Mouse (Mus musculus) embryonic facial prominence, embryonic 14.5 days (tissue): ENCODE results near the gene Ugt1a6b. TPM values are rescaled to one million over a fixed set of nuclear protein-coding genes. Genes with fewer than 3 reads are reported as not detected.

Source experiments
- ATAC-seq: fragments of 200-750 bp; cut with Nextera tagmentation; 2 replicates; pipeline ENCODE4 v1.8.0; 2017; ENCODE audit warnings: low read depth, moderate number of reproducible peaks, moderate TSS enrichment
- DNase-seq: peaks from one replicate; pipeline ENCODE4 v3.0.0-alpha.2; 2015; ENCODE audit warnings: low spot score
- H3K27ac ChIP-seq: fragments of 300-500 bp; sonication (generic); replicated peaks from 2 replicates; pipeline ENCODE4 v1.5.1; 2014; ENCODE audit warnings: low read depth, mild to moderate bottlenecking, low read length, moderate library complexity
- H3K27me3 ChIP-seq: fragments of 300-500 bp; sonication (generic); replicated peaks from 2 replicates; pipeline ENCODE4 v1.6.1; 2014; ENCODE audit warnings: low read length; ENCODE audit not compliant: control insufficient read depth, insufficient read depth
- H3K36me3 ChIP-seq: fragments of 300-500 bp; sonication (generic); 2 replicates; pipeline ENCODE4 v1.6.1; 2014; ENCODE audit warnings: low read length, mixed read lengths; ENCODE audit not compliant: control insufficient read depth, insufficient read depth
- H3K4me1 ChIP-seq: fragments of 300-500 bp; sonication (generic); 2 replicates; pipeline ENCODE4 v1.6.1; 2014; ENCODE audit warnings: antibody characterized with exemption, low read length; ENCODE audit not compliant: control insufficient read depth, insufficient read depth
- H3K4me2 ChIP-seq: fragments of 300-500 bp; sonication (generic); 2 replicates; pipeline ENCODE4 v1.6.1; 2014; ENCODE audit warnings: low read depth, mild to moderate bottlenecking, low read length, moderate library complexity, mixed read lengths
- H3K4me3 ChIP-seq: fragments of 300-500 bp; sonication (generic); 2 replicates; pipeline ENCODE4 v1.5.1; 2014; ENCODE audit warnings: low read depth, mild to moderate bottlenecking, low read length
- H3K9ac ChIP-seq: fragments of 300-500 bp; sonication (generic); 2 replicates; pipeline ENCODE4 v1.6.1; 2014; ENCODE audit warnings: low read depth, mild to moderate bottlenecking, low read length, moderate library complexity, mixed read lengths
- H3K9me3 ChIP-seq: fragments of 300-500 bp; sonication (generic); 2 replicates; pipeline ENCODE4 v1.6.1; 2016; ENCODE audit warnings: low read length; ENCODE audit not compliant: control insufficient read depth
- WGBS: fragments of 180-500 bp; shearing (Covaris S2); extraction: QIAGEN DNeasy Blood & Tissue Kit; methylation state at CpG from one replicate; pipeline ENCODE4 v1.1.7; 2014; 5-methylcytosine and 5-hydroxymethylcytosine counted together
- polyA plus RNA-seq: library from polyadenylated mRNA; unstranded; fragments of >200 nt; fragmentation: Nextera tagmentation; extraction: Ambion mirVana; gene quantifications from 2 replicates; pipeline ENCODE4 v1.2.1, GENCODE M21; 2014

Gene Ugt1a6b
- polyA plus RNA-seq, 1 experiment from 2014 or later, result 2.0 TPM

DNA sequence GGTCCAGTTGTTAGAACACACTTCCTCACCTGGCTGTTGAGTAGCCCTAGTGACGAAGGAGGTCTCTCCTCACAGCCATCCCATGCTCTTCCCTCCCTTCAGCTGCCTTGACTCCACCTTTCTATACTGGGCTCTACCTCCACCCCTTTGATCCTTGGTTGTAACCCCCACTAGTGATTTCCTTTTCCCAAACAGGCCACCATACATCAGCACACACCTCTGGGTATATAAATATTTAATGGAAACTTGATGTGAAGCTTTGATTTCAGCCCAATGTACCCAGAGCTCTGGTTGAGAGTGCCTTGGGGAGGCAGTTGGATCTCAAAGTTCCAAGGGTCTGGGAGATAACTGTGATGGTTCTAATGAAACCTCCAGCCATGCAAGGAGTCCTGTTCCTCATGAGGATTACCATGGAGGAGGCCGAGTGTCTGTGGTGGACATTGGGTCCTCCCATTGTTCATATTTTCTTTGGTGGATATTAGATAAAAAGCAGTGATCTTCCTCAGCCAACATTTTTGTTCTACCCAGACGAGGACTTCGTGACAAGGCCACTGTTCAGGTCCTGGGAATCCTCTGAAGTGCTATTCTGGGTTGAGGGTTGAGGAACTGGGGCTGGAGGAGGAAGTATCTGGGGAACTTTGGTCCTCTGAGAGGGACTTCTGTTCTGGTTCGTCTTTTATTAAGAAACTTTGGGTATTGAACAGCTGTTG lies 123.8 kb downstream of the Ugt1a6b start, which contains the start of gene Mroh2a:
TSS of gene Mroh2a (plus strand) at position 317 of the 710 bp plus-strand sequence.
- ATAC-seq, result no peak

DNA sequence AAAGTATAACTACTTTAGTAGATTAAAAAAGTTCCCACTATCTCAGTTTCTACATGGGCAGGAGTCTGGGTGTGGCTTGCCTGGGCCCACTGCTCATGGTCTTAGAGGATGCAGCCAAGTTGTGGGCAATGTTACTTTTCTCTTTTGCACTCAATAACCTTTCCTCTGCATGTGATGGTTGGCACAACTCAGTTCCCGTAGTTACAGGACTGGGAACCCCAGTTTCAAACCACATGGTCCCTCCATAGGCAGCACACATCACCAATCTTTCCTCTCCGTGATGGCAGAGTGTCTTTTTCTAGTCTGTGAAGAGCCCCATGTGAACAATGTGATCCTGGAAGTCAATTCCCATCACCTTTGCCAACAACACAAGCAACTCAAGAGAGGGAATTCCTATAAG lies 124.4 kb downstream of the Ugt1a6b start:
- ATAC-seq (no peak), DNase-seq (no peak)
- no peaks in the 10 kb centered on the region for H3K4me1 ChIP-seq
- 56% methylated on average over 2 of the region's 2 CpGs for WGBS
- peaks cover 73% of the 10 kb centered on the region for H3K9me3 ChIP-seq
- H3K36me3 ChIP-seq, result no peaks in the 10 kb centered on the region
- H3K27me3 ChIP-seq, result no peaks in the 10 kb centered on the region
- no peak overlapping the region for H3K9ac ChIP-seq
- no peak overlapping the region for H3K4me3 ChIP-seq
- no peak overlapping the region for H3K4me2 ChIP-seq
- no peak overlapping the region for H3K27ac ChIP-seq

More for the DNA sequence above, 123.8 kb downstream of the Ugt1a6b start, which contains the start of gene Mroh2a:
- H3K9me3 ChIP-seq, result peaks cover 71% of the 10 kb centered on the region
- H3K9ac ChIP-seq, result no peak within 1 kb of the TSS
- no peak within 1 kb of the TSS for H3K4me3 ChIP-seq
- H3K4me1 ChIP-seq, result no peaks in the 10 kb centered on the region
- H3K4me2 ChIP-seq, result no peak within 1 kb of the TSS
- WGBS, result 56% methylated on average over 5 of the region's 5 CpGs
- no peak within 1 kb of the TSS for H3K27ac ChIP-seq
- no peaks in the 10 kb centered on the region for H3K36me3 ChIP-seq
- DNase-seq, result no peak
- H3K27me3 ChIP-seq, result no peaks in the 10 kb centered on the region

DNA sequence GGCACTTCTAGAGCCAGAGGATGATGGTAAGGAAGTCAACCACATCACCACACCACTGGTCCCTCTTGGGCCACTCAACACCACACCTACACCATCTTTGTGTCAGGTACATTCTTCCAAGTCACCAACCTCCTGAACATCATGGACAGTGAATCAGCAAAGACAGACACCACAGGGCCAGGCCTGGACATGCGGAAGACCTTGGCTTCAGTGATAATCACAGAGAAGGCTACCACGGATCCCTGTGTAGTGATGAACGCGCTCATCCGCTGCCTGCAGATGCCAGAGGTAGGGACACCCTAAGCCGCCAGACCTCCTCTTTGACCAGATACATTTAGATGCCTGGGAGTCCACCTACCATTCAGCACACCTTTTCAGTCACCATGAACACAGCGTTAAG lies 125.1 kb downstream of the Ugt1a6b start:
- H3K4me2 ChIP-seq, result no peak overlapping the region
- no peak overlapping the region for H3K9ac ChIP-seq
- H3K36me3 ChIP-seq, result no peaks in the 10 kb centered on the region
- H3K27ac ChIP-seq, result no peak overlapping the region
- no peaks in the 10 kb centered on the region for H3K4me1 ChIP-seq
- WGBS, result 68% methylated on average over 7 of the region's 7 CpGs
- DNase-seq (no peak), ATAC-seq (no peak)
- no peaks in the 10 kb centered on the region for H3K27me3 ChIP-seq
- H3K4me3 ChIP-seq, result no peak overlapping the region
- H3K9me3 ChIP-seq, result peaks cover 79% of the 10 kb centered on the region

DNA sequence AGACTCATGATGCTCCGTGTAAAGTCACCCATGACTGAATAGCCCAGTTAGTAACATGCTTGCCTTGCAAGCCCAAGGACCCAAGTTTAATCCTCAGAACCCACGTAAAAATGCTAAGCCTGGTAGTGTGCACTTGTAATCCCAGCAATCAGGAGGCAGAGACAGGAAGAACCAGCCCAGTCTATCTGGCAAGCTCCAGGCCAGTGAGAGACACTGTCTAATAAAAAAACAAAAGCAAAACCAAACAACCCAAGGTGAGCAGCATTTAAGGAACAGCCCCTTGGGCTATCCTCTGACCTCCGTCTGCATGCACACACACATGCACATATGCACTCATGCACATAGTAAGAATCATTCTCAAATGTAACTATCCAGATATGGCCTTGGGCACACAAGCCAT lies 126.5 kb downstream of the Ugt1a6b start:
- WGBS, result 78% methylated on average over 3 of the region's 3 CpGs
- Histone ChIP-seq H3K9me3 (peaks cover 92% of the 10 kb centered on the region), H3K36me3 (no peaks in the 10 kb centered on the region), H3K4me2 (no peak overlapping the region), H3K9ac (no peak overlapping the region), H3K4me3 (no peak overlapping the region), H3K27me3 (no peaks in the 10 kb centered on the region), H3K27ac (no peak overlapping the region), H3K4me1 (no peaks in the 10 kb centered on the region)
- DNase-seq, result no peak
- ATAC-seq, result no peak

DNA sequence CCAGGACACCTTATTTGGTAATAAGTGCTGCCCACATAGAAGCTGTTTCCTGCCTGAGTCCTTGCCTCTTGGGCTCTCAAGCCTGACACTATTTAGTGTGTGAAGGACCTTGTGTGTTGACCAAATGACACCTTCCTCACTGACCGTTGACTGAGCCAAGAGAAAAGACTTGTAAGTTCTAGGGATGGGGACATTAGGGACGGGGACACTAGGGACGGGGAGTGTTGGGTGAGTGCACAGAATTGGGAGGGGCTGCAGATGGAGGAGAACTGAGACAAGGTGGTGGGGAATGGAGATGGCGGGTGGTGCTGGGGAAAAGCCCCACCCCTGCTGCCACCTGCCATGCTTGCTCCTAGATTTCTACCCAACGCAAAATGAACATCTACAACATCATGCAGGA lies 126.9 kb downstream of the Ugt1a6b start:
- H3K36me3 ChIP-seq, result no peaks in the 10 kb centered on the region
- H3K4me2 ChIP-seq, result no peak overlapping the region
- H3K27me3 ChIP-seq, result no peaks in the 10 kb centered on the region
- no peak overlapping the region for H3K9ac ChIP-seq
- no peak overlapping the region for H3K27ac ChIP-seq
- no peaks in the 10 kb centered on the region for H3K4me1 ChIP-seq
- no peak overlapping the region for H3K4me3 ChIP-seq
- WGBS, result 85% methylated on average over 5 of the region's 5 CpGs
- H3K9me3 ChIP-seq, result peaks cover 97% of the 10 kb centered on the region
- ATAC-seq (no peak), DNase-seq (no peak)

DNA sequence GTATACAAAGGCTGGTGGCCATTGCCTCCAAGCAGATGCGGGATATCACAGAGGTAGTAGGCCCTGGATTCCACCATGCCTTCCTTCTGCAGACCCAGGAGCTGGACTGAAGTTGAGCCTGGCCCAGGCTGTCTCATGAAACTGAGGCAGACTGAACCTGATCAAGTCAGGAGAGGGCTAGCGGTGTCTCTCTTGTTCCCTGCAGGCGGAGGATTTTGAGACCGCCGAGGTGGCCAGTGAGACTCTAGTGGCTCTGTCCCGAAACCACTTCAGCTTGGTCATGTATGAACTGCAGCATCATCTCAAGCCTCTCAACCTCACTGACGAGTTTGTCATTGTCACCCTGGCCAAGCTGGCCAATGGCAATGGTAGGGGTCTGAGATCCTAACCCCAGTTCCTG lies 127.4 kb downstream of the Ugt1a6b start:
- H3K4me1 ChIP-seq, result no peaks in the 10 kb centered on the region
- no peak overlapping the region for H3K4me3 ChIP-seq
- DNase-seq (no peak), ATAC-seq (no peak)
- H3K9ac ChIP-seq, result no peak overlapping the region
- no peaks in the 10 kb centered on the region for H3K27me3 ChIP-seq
- H3K27ac ChIP-seq, result no peak overlapping the region
- WGBS, result 72% methylated on average over 7 of the region's 7 CpGs
- H3K36me3 ChIP-seq, result no peaks in the 10 kb centered on the region
- peaks cover 99% of the 10 kb centered on the region for H3K9me3 ChIP-seq
- no peak overlapping the region for H3K4me2 ChIP-seq

DNA sequence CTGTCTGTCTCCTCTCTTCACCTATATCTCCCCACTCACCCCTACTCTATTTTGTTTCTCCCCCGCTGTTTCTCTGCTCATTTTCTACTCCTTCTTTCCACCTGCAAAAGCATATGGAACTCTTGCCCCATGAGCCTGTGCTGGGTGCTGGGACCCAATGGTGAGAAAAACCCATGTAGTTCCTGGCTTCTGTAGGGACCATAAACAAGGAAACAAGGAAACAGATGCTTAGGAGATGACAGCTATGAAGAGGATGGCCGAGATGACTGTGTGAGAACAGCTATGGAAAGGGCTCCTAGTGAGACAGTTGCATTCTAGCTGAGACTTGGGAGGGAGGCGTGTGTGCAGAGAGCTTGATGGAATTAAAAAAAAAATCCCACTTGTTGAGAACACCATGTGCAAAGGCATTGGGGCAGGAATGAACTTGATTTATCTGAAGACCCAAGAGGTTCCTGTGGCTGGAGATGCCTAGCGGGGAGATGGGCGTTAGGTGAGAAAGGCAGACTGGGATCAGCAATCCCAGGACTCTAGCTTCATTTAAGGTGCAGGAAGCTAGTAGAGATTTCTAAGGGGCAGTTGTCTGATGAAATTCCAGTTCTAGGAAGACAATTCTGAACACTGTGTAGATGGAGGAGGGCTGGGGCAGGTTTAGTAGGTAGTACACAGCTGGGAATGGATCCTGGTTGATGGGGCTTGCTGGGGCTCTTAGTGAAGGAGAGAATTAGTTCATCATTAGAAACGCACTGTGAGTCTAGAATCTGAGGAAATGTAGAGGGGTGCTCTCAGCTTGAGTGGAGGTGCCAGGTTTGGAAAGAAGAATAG lies 128.1 kb downstream of the Ugt1a6b start:
- no peak for DNase-seq
- H3K4me2 ChIP-seq, result no peak overlapping the region
- H3K4me3 ChIP-seq, result no peak overlapping the region
- no peak for ATAC-seq
- H3K27ac ChIP-seq, result no peak overlapping the region
- H3K36me3 ChIP-seq, result no peaks in the 10 kb centered on the region
- WGBS, result 73% methylated on average over 6 of the region's 6 CpGs
- no peaks in the 10 kb centered on the region for H3K4me1 ChIP-seq
- H3K27me3 ChIP-seq, result no peaks in the 10 kb centered on the region
- H3K9ac ChIP-seq, result no peak overlapping the region
- peaks cover 99% of the 10 kb centered on the region for H3K9me3 ChIP-seq

DNA sequence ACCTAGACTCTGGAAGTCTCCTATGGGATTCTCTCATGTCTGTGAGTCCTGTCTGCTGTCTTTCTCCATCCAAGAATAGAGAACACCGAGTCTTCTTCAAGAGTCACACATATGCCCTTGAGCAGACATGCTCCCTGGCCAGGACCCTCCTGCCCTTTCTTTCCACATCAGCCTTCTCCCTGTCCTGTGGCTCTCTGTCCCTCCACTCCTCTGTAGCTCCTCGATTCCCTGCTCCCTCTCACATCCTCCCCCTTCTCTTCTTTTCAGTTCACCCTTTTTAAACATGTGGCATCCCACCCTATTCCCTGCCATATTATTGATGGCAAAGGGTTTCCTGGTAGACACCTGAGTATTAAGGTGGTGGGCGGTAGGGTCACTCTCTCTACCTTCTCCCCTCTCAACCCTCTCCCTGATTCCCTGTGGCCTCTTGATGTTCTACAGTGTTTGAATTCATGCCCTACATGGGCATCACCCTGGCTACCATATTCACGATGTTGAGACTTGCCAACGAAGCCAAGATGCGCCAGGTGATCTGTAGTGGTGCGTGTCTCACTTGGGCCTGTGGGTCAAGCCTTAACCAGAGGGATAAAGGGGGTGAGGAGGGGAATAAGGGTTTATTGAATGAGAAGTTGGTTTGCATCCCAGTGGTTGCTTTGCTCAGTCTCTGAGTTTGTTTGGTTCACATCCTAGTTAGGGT lies 128.9 kb downstream of the Ugt1a6b start:
- Histone ChIP-seq H3K4me2 (no peak overlapping the region), H3K27ac (no peak overlapping the region), H3K36me3 (no peaks in the 10 kb centered on the region), H3K9ac (no peak overlapping the region), H3K27me3 (no peaks in the 10 kb centered on the region), H3K4me3 (no peak overlapping the region), H3K4me1 (no peaks in the 10 kb centered on the region), H3K9me3 (peaks cover 95% of the 10 kb centered on the region)
- 68% methylated on average over 7 of the region's 7 CpGs for WGBS
- ATAC-seq (no peak), DNase-seq (no peak)
